Mouse (Mus musculus): ENCODE measurements at regions not wholly inside any gene's neighbourhood (a gene's known extent, or its start where the extent isn't known, plus 50 kb on each side); places are given as distances from the start of the nearest gene placed in this dataset.

GRCm38 (mm10) chr9:46737446-46737845, 261.1 kb upstream of the Gm4791 start:
- no peak for DNase-seq (ENCODE audit: low read depth, low spot score)

GRCm38 (mm10) chr9:46736232-46736631, 262.3 kb upstream of the Gm4791 start:
- DNase-seq (ENCODE audit: low read depth, low spot score): no peak

GRCm38 (mm10) chr9:46735664-46736067, 262.9 kb upstream of the Gm4791 start:
- peak; percentile 66 for DNase-seq (ENCODE audit: low read depth, low spot score)

GRCm38 (mm10) chr9:46728465-46728864, 270.1 kb upstream of the Gm4791 start:
- DNase-seq (ENCODE audit: low read depth, low spot score): no peak

- DNase-seq (ENCODE audit: low read depth, low spot score): no peak
Observed at GRCm38 (mm10) chr9:46724231-46724630, 274.3 kb upstream of the Gm4791 start.

GRCm38 (mm10) chr9:46713415-46713814, 285.1 kb upstream of the Gm4791 start:
- no peak for DNase-seq (ENCODE audit: low read depth, low spot score)

- DNase-seq (ENCODE audit: low read depth, low spot score): no peak
Observed at GRCm38 (mm10) chr9:46704151-46704905, 294.2 kb upstream of the Gm4791 start.

- DNase-seq (ENCODE audit: low read depth, low spot score): no peak
Observed at GRCm38 (mm10) chr9:46703674-46704073, 294.9 kb upstream of the Gm4791 start.

- DNase-seq (ENCODE audit: low read depth, low spot score): no peak
Observed at GRCm38 (mm10) chr9:46702901-46703636, 295.5 kb upstream of the Gm4791 start.

GRCm38 (mm10) chr9:46702053-46702900, 296.3 kb upstream of the Gm4791 start:
- DNase-seq (ENCODE audit: low read depth, low spot score): no peak

GRCm38 (mm10) chr9:46696171-46696570, 302.4 kb upstream of the Gm4791 start:
- DNase-seq (ENCODE audit: low read depth, low spot score): no peak

GRCm38 (mm10) chr9:46689331-46689730, 309.2 kb upstream of the Gm4791 start:
- DNase-seq (ENCODE audit: low read depth, low spot score): no peak

GRCm38 (mm10) chr9:46684113-46684850, 314.3 kb upstream of the Gm4791 start:
- DNase-seq (ENCODE audit: low read depth, low spot score): no peak

GRCm38 (mm10) chr9:46672050-46672449, 326.5 kb upstream of the Gm4791 start:
- DNase-seq (ENCODE audit: low read depth, low spot score): no peak

GRCm38 (mm10) chr9:46654422-46654821, 334.6 kb upstream of the 4931429L15Rik start:
- DNase-seq (ENCODE audit: low read depth, low spot score): no peak

GRCm38 (mm10) chr9:46647238-46647922, 327.6 kb upstream of the 4931429L15Rik start:
- no peak for DNase-seq (ENCODE audit: low read depth, low spot score)

GRCm38 (mm10) chr9:46645469-46645884, 325.7 kb upstream of the 4931429L15Rik start:
- DNase-seq (ENCODE audit: low read depth, low spot score): no peak

GRCm38 (mm10) chr9:46643551-46643950, 323.8 kb upstream of the 4931429L15Rik start:
- no peak for DNase-seq (ENCODE audit: low read depth, low spot score)

- DNase-seq (ENCODE audit: low read depth, low spot score): peak; percentile 53
Observed at GRCm38 (mm10) chr9:46642696-46643095, 322.9 kb upstream of the 4931429L15Rik start.

- no peak for DNase-seq (ENCODE audit: low read depth, low spot score)
Observed at GRCm38 (mm10) chr9:46636261-46637010, 316.6 kb upstream of the 4931429L15Rik start.

All from embryo, embryonic 11.5 days (tissue).